Mouse (Mus musculus): Measurements from ENCODE around the gene Sct. TPM values are rescaled to one million over a fixed set of nuclear protein-coding genes. Genes with fewer than 3 reads are reported as not detected.

Sct gene
- total RNA-seq, 1 experiment, result 31.9 TPM

DNA sequence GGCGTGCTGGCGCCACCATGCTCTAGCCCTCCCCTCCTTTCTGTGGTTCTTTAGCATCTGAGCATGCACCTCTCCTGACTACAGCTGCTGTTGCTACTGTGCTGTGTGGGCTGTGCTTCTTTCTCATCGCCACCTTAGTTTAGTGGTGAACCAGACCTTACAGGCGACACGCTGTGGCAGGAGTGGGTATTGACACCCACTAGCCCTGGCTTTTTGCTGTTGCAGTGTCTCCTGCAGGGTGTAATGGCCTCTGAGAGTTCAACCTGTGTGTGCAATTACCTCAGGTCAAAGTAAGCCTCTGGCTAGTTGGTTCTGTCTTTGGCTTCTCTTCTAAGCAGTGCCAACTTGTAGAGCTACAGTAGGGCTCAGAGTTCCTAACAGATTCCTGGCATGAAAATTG is 37.0 kb upstream of the Sct start:
- peaks cover 50% of the 10 kb centered on the region for H3K36me3 ChIP-seq (ENCODE audit: control insufficient read depth, insufficient read depth, low read length, poor library complexity, severe bottlenecking)

DNA sequence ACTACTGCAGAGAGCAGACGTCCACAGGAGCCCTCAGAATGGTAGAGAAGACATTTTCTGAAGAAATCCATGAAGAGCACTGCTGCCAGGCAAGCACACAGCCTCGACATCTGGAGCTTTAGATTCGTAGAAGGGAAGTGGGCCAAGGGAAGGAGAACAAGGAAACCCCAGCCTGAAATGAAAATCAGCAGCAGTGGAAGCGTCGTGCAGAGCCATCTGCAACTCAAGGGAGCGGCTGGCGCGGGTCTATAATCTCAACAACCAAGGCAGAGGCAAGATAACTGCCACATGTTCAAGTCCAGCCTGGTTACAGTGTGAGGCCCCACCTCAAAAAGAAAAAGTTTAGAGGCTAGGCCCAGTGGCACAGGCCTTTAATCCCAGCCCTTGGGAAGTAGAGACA is 36.1 kb upstream of the Sct start:
- in situ Hi-C loops (cut with MboI; ENCODE audit: low sequenced_read_pairs in 2 of 2, unreplicated experiment in 2 of 2), result no loop called here
- no peak for DNase-seq (ENCODE audit: low read depth, low spot score)
- peaks cover 54% of the 10 kb centered on the region for H3K36me3 ChIP-seq (ENCODE audit: control insufficient read depth, insufficient read depth, low read length, poor library complexity, severe bottlenecking)

More for the DNA sequence above, 37.0 kb upstream of the Sct start:
- in situ Hi-C loops (cut with MboI; ENCODE audit: low sequenced_read_pairs in 2 of 2, unreplicated experiment in 2 of 2), result no loop called here
- DNase-seq (ENCODE audit: low read depth, low spot score), result no peak
- no peaks in the 10 kb centered on the region for H3K9me3 ChIP-seq (ENCODE audit: control insufficient read depth, insufficient read depth, low read depth, low read length)
- TF ChIP-seq HCFC1 (IDR thresholded peaks at IDR 0.05; ENCODE audit: borderline replicate concordance, insufficient read depth, low read length) (no peak), CHD2 (IDR thresholded peaks at IDR 0.05; ENCODE audit: low read depth, low read length) (no peak), MAFK (IDR thresholded peaks at IDR 0.05; ENCODE audit: insufficient read depth, low read depth, low read length) (no peak), ZC3H11A (IDR thresholded peaks at IDR 0.05; ENCODE audit: borderline replicate concordance, low read depth, low read length) (no peak)
- no peak overlapping the region for H3K4me3 ChIP-seq (ENCODE audit: insufficient read depth in 1 of 2, low read depth in 1 of 2, low read length in 2 of 2, poor library complexity in 1 of 2, severe bottlenecking in 1 of 2)
- no peak overlapping the region for H3K27ac ChIP-seq (ENCODE audit: insufficient read depth, low read depth, low read length, poor library complexity, severe bottlenecking)
- no peak overlapping the region for H3K9ac ChIP-seq (ENCODE audit: insufficient read depth, low read depth, low read length, poor library complexity, severe bottlenecking)
- peaks cover 3% of the 10 kb centered on the region in 2 experiments; a peak in 2 of 4 replicates for H3K4me1 ChIP-seq (ENCODE audit: control insufficient read depth in 2 of 2, insufficient read depth in 2 of 2, low read length in 2 of 2, poor library complexity in 1 of 2)

DNA sequence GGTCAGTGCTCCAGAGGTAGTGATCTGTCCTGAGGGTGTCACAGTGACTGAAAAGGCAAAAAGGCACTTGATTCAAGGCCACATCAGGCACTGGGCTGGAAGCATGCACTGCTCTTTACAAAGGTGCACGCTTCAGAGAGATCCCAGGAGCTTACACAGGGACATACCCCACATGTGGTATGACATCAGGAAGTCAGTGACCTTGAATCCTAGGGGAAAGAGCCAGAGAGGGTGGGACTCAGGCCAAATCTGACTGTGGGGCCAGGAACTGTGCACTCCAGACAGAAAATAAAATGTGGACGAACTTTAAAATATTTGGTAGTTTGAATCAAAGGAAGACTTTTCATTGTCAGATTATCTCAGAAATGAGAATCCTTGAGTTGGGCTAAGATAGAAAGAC is 35.5 kb upstream of the Sct start:
- H3K36me3 ChIP-seq (ENCODE audit: control insufficient read depth, insufficient read depth, low read length, poor library complexity, severe bottlenecking), result peaks cover 58% of the 10 kb centered on the region
- DNase-seq (ENCODE audit: low read depth, low spot score), result no peak

More for the DNA sequence above, 36.1 kb upstream of the Sct start:
- H3K9me3 ChIP-seq (ENCODE audit: control insufficient read depth, insufficient read depth, low read depth, low read length), result no peaks in the 10 kb centered on the region
- peaks cover 3% of the 10 kb centered on the region in 2 experiments; a peak in 2 of 4 replicates for H3K4me1 ChIP-seq (ENCODE audit: control insufficient read depth in 2 of 2, insufficient read depth in 2 of 2, low read length in 2 of 2, poor library complexity in 1 of 2)
- TF ChIP-seq HCFC1 (IDR thresholded peaks at IDR 0.05; ENCODE audit: borderline replicate concordance, insufficient read depth, low read length), result no peak
- TF ChIP-seq MAFK (IDR thresholded peaks at IDR 0.05; ENCODE audit: insufficient read depth, low read depth, low read length), result no peak
- TF ChIP-seq ZC3H11A (IDR thresholded peaks at IDR 0.05; ENCODE audit: borderline replicate concordance, low read depth, low read length), result no peak
- no peak for TF ChIP-seq CHD2 (IDR thresholded peaks at IDR 0.05; ENCODE audit: low read depth, low read length)
- TF ChIP-seq ZNF384 (IDR thresholded peaks at IDR 0.05; ENCODE audit: low read depth, low read length), result no peak
- no peak overlapping the region for H3K27ac ChIP-seq (ENCODE audit: insufficient read depth, low read depth, low read length, poor library complexity, severe bottlenecking)
- H3K9ac ChIP-seq (ENCODE audit: insufficient read depth, low read depth, low read length, poor library complexity, severe bottlenecking), result no peak overlapping the region
- no peak overlapping the region for H3K4me3 ChIP-seq (ENCODE audit: insufficient read depth in 1 of 2, low read depth in 1 of 2, low read length in 2 of 2, poor library complexity in 1 of 2, severe bottlenecking in 1 of 2)

DNA sequence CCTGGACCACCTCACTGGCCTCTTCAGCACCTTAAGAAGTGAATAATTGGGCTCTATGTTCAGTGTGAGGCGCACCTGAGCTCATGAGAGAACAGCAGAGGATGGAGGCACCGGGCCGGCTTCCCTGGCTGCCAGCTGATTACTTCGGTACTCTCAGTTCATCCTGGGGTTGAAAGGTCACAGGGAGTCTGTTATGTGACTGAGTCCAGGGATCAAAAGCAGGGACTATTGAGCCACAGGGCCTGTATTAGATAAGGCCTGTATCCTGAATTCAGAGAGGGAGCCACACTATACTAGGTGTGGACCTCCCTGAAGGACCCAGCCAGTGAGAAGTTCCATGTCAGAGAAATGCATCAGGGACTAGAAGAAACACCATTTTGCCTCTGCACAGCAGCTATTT is 25.6 kb upstream of the Sct start:
- Histone ChIP-seq H3K4me3 (ENCODE audit: insufficient read depth in 1 of 2, low read depth in 1 of 2, low read length in 2 of 2, poor library complexity in 1 of 2, severe bottlenecking in 1 of 2) (no peak overlapping the region), H3K27ac (ENCODE audit: insufficient read depth, low read depth, low read length, poor library complexity, severe bottlenecking) (no peak overlapping the region), H3K4me1 (ENCODE audit: control insufficient read depth in 2 of 2, insufficient read depth in 2 of 2, low read length in 2 of 2, poor library complexity in 1 of 2) (no peaks in the 10 kb centered on the region), H3K9me3 (ENCODE audit: control insufficient read depth, insufficient read depth, low read depth, low read length) (no peaks in the 10 kb centered on the region), H3K36me3 (ENCODE audit: control insufficient read depth, insufficient read depth, low read length, poor library complexity, severe bottlenecking) (peaks cover 53% of the 10 kb centered on the region), H3K9ac (ENCODE audit: insufficient read depth, low read depth, low read length, poor library complexity, severe bottlenecking) (no peak overlapping the region)
- in situ Hi-C loops (cut with MboI; ENCODE audit: low sequenced_read_pairs in 2 of 2, unreplicated experiment in 2 of 2), result no loop called here
- TF ChIP-seq ZC3H11A (IDR thresholded peaks at IDR 0.05; ENCODE audit: borderline replicate concordance, low read depth, low read length) (no peak), CHD2 (IDR thresholded peaks at IDR 0.05; ENCODE audit: low read depth, low read length) (no peak), ZNF384 (IDR thresholded peaks at IDR 0.05; ENCODE audit: low read depth, low read length) (no peak), HCFC1 (IDR thresholded peaks at IDR 0.05; ENCODE audit: borderline replicate concordance, insufficient read depth, low read length) (no peak), MAFK (IDR thresholded peaks at IDR 0.05; ENCODE audit: insufficient read depth, low read depth, low read length) (no peak)
- no peak for DNase-seq (ENCODE audit: low read depth, low spot score)

More for the DNA sequence above, 35.5 kb upstream of the Sct start:
- H3K9me3 ChIP-seq (ENCODE audit: control insufficient read depth, insufficient read depth, low read depth, low read length), result no peaks in the 10 kb centered on the region
- H3K9ac ChIP-seq (ENCODE audit: insufficient read depth, low read depth, low read length, poor library complexity, severe bottlenecking), result no peak overlapping the region
- no peak overlapping the region for H3K27ac ChIP-seq (ENCODE audit: insufficient read depth, low read depth, low read length, poor library complexity, severe bottlenecking)
- no peak overlapping the region for H3K4me3 ChIP-seq (ENCODE audit: insufficient read depth in 1 of 2, low read depth in 1 of 2, low read length in 2 of 2, poor library complexity in 1 of 2, severe bottlenecking in 1 of 2)
- 0 out of 4 replicates have a peak, but pooled peaks cover 0 to under 1% of the 10 kb centered on the region in 2 experiments for H3K4me1 ChIP-seq (ENCODE audit: control insufficient read depth in 2 of 2, insufficient read depth in 2 of 2, low read length in 2 of 2, poor library complexity in 1 of 2)
- in situ Hi-C loops (cut with MboI; ENCODE audit: low sequenced_read_pairs in 2 of 2, unreplicated experiment in 2 of 2), result loop anchor here in 1 of 2 experiments (5.0 kb wide), 1 partner anchor 72 kb away; no protein-coding TSS in a partner anchor
- TF ChIP-seq MAFK (IDR thresholded peaks at IDR 0.05; ENCODE audit: insufficient read depth, low read depth, low read length) (no peak), CHD2 (IDR thresholded peaks at IDR 0.05; ENCODE audit: low read depth, low read length) (no peak), ZC3H11A (IDR thresholded peaks at IDR 0.05; ENCODE audit: borderline replicate concordance, low read depth, low read length) (no peak), HCFC1 (IDR thresholded peaks at IDR 0.05; ENCODE audit: borderline replicate concordance, insufficient read depth, low read length) (no peak), ZNF384 (IDR thresholded peaks at IDR 0.05; ENCODE audit: low read depth, low read length) (no peak)
